Mouse (Mus musculus) megakaryocyte, embryonic 14.5 days (primary cell): ENCODE measurements at regions not wholly inside any gene's neighbourhood (a gene's known extent, or its start where the extent isn't known, plus 50 kb on each side); places are given as distances from the start of the nearest gene placed in this dataset.

Experiments
- FLI1 ChIP-seq: IDR thresholded peaks from 2 replicates; pipeline ENCODE4 v1.6.1; 2012; ENCODE audit warnings: low read length, inconsistent platforms, mixed read lengths
- GATA1 ChIP-seq: IDR thresholded peaks from 3 replicates; pipeline ENCODE4 v1.6.1; 2012; ENCODE audit warnings: mixed read lengths, low read length, inconsistent platforms, borderline replicate concordance

DNA sequence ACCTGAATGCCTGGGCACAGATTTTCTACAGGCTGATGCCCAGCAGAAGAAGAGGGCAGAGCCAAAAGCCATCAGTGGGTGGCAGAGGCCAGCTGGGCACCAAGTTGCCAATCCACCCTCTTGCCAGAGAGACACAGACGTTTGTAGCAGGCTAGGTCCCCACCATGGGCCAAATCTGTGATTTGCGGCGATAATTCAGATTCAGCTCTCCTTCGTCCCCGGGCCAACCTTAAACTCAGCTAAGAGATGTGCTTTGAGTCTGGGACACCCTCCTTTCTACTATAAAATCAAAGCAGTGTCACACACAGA is 152.2 kb downstream of the Bcl2l11 start:
- TF ChIP-seq GATA1 (no peak), FLI1 (no peak)
